Mouse (Mus musculus) G1E-ER4 (cell line): Measurements from ENCODE around the gene Tbc1d17. TPM values are rescaled to one million over a fixed set of nuclear protein-coding genes. Genes with fewer than 3 reads are reported as not detected.

Experiments used
- GATA1 ChIP-seq: IDR thresholded peaks from one replicate; pipeline ENCODE4 v1.8.0; 2012; ENCODE audit warnings: low read length, inconsistent platforms
- polyA plus RNA-seq: library from polyadenylated mRNA; stranded (reverse); fragments of >175 nt; gene quantifications from 2 replicates; pipeline ENCODE4 v1.2.3, GENCODE M21; 2012

The Tbc1d17 gene
- 87.2 and 126 TPM in 2 replicates for polyA plus RNA-seq

DNA sequence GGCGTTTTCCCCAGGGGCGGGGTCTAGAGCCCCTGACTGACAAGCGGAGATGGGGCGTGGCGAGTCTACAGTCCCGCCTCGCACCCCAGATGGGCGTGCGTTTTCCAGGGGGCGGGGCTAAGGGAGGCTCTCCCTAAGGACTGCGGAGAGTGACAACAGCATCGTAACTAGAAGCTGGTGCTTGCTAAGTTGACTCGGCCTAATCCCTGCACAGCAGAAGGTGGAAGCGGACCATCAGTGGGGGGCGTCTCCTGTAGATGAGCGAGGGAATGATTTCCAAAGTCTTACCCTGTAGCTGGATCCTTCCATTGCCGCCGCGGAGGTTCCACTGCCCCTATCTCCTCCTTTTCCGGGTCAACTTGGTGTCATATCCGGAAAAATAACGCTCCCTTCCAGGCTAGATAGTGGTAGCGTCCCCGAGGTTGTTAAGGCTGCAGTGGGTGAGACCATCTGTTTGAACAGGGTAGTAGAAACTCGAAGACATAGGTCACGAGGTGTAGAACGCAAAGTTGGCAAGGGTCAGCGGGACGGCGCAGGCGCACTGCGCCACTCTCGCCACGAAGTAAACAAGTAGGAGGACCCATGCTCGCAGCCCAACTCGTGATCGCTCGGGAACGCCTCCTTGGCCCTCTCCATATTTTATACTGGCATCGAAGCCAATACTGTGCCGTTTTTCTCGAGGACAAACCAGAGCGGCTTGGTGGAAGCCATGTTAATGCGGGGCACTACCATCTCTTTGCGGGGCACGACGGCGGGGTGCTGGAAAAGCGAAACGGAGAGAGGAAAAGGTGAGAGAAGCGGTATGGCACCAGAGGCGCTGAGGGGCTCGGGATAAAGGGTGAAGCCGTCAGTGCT is at the start of gene Tbc1d17, which contains the start of gene Akt1s1:
Gene Tbc1d17 (minus strand): TSS at position 519 of the 855 bp plus-strand sequence.
Gene Akt1s1 (plus strand): TSS at position 431 of the 855 bp plus-strand sequence.
- TF ChIP-seq GATA1 = no peak

- no peak for TF ChIP-seq GATA1
These were observed 49.7 kb upstream of the Tbc1d17 start for GRCm38 (mm10) chr7:44898607-44899006.

GRCm38 (mm10) chr7:44896499-44896898 is 47.6 kb upstream of the Tbc1d17 start:
- no peak for TF ChIP-seq GATA1

GRCm38 (mm10) chr7:44895593-44896434 is 46.9 kb upstream of the Tbc1d17 start, which contains the start of gene Fuz:
TSS of gene Fuz (plus strand) at chr7:44896079.
- no peak for TF ChIP-seq GATA1

GRCm38 (mm10) chr7:44895206-44895592 is 46.3 kb upstream of the Tbc1d17 start:
- TF ChIP-seq GATA1 = no peak

DNA sequence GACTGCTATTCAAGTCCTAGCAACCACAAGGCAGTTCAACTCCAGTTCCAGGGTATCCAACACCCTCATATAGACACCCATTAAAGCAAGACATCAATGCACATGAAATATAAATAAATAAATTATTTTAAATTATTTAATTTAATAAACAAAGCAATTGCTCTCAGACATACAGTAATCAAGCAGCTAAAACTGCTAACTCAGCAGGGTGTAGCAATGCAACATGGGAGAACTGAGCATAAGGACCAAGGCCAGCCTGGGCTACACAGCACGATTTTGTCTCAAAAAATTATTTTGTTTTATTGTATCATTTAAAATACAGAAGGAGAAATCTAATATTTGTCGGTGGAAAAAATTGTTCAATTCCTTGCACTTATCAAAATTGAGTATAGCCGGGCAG is 45.3 kb upstream of the Tbc1d17 start:
- no peak for TF ChIP-seq GATA1

DNA sequence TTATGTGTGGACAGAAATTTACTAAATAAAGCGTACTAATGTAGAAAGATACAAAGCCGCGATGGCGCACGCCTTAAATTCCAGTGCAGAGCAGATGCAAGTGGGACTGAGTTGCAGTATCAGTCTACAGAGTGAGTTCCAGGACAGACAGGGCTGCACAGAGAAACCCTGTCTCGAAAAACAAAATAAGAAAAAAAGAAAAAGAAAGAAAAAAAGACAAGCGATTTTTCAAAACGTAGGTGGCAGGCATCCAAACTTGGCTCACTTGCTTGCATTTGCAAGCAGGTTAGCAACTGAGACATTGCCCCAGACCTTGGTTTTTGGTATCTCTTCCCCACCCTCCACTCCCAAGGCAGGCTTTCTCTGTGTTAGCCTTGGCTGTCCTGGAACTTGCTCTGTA is 44.3 kb upstream of the Tbc1d17 start:
- no peak for TF ChIP-seq GATA1

DNA sequence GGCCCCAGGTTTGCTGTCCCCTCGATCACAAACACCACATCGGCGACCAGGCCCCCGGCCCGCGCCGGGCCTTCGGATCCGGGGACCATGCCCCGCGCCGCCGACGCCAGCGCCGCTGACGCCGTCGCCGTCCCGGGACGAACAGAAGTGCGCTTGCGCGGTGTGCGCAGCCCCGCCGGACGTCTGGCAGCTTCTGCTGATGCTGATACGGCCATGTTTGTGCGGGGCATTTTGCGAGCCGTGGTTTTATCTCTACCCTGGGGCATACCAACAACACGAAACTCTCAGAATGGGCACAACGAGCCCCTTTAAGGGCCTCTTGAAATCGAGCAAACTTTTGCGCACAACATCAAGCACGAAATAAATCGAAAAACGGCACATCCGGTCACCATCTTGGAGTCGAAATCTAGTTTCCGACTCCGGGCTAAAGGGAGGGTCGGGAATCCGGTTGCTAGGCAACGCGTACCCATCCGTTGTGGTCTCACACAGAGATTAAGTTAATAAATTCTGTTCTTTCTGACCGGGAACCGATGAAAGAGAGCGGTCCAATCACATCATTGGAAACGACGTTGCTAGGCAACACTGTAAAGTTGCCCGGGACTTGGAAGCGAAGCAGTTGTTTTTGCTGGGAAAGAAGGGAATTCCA is 43.5 kb upstream of the Tbc1d17 start, which contains the start of gene Med25:
Gene Med25 (minus strand): TSS at position 437 of the 646 bp plus-strand sequence.
- TF ChIP-seq GATA1 = no peak

GRCm38 (mm10) chr7:44891611-44892010 is 42.7 kb upstream of the Tbc1d17 start:
- TF ChIP-seq GATA1 = no peak

DNA sequence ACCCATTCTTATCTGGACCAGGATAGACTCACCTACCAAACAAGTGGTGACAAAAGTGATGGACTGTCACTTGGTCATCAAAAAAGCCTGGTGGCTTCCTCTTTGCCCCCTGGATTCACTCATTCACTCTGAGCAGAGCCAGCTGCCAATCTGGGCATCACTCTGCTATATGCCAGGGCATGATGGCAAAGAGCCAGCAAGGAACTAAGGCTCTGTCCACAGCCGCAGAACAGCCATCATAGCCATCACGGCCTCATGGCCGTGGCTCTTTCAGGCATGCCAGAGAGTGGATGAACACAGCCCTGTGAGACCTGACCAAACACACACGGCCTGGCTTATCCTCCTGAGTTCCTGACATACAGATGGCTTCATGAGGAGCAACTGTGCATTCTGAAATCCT is 41.9 kb upstream of the Tbc1d17 start:
- TF ChIP-seq GATA1 = no peak

DNA sequence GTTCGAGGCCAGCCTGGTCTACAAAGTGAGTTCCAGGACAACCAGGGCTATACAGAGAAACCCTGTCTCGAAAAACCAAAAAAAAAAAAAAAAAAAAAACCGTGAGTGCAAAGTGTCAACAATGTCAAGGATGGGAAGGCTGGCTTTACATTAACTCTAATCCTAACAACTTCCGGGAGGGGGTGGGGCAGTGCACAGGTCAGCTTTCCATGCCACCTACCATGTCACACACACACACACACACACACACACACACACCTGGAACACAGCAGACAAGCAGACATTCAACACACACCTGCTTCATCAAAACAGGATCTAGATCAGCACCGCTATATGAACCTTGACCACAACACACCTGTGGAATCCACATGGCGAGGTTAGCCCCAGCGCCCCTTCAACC is 41.3 kb upstream of the Tbc1d17 start:
- TF ChIP-seq GATA1 = no peak

GRCm38 (mm10) chr7:44888256-44889105 is 39.6 kb upstream of the Tbc1d17 start:
- TF ChIP-seq GATA1 = no peak

- no peak for TF ChIP-seq GATA1
These were observed 38.1 kb upstream of the Tbc1d17 start for GRCm38 (mm10) chr7:44886964-44887363.

- no peak for TF ChIP-seq GATA1
These were observed 35.8 kb upstream of the Tbc1d17 start for GRCm38 (mm10) chr7:44884637-44885036.

- no peak for TF ChIP-seq GATA1
These were observed 34.2 kb upstream of the Tbc1d17 start for GRCm38 (mm10) chr7:44883036-44883435.
